Mouse (Mus musculus): Measurements from ENCODE around the gene Gm29427.

- no peak for TF ChIP-seq POLR2A (IDR thresholded peaks at IDR 0.05; ENCODE audit: control insufficient read depth, low read depth, low read length)
- no peak for TF ChIP-seq CTCF (IDR thresholded peaks at IDR 0.05; ENCODE audit: control insufficient read depth, insufficient read depth, insufficient replicate concordance, low read depth, low read length)
Measured at GRCm38 (mm10) chr1:130701976-130702375, 13.6 kb downstream of the Gm29427 start.
